Mouse (Mus musculus): ENCODE measurements around the gene Rora. TPM values are rescaled to one million over a fixed set of nuclear protein-coding genes. Genes with fewer than 3 reads are reported as not detected.
A peak's percentile ranks its signal among the peaks of the same experiment; 100 is the strongest.

Gene Rora
- total RNA-seq, 2 experiments from 2014 or later, result 0.15 to 0.32 TPM

GRCm38 (mm10) chr9:69354228-69354627 is 700.6 kb downstream of the Rora start:
- no peak for ATAC-seq (replicated peaks; ENCODE audit: poor library complexity, severe bottlenecking)

DNA sequence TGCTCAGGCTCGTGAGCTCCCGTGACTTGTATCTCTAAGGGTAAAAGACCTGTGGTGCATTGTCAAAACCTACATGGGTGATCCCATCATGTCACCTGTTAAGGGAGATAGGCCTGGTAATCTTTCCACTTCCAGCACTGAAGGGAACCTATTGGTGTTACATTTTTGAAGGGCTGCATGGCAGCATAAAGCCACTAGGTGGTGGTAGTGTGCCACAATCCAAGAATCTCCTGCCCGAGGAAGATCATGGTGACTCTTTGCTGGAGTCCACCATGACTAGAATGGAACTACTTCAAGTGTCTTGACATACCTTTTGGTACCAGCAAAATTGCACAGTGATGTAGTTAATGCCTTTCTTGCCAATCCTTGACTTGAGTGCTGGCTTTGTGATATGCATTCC is 704.2 kb downstream of the Rora start:
- ATAC-seq (replicated peaks; ENCODE audit: poor library complexity, severe bottlenecking), result peak; percentile 86

DNA sequence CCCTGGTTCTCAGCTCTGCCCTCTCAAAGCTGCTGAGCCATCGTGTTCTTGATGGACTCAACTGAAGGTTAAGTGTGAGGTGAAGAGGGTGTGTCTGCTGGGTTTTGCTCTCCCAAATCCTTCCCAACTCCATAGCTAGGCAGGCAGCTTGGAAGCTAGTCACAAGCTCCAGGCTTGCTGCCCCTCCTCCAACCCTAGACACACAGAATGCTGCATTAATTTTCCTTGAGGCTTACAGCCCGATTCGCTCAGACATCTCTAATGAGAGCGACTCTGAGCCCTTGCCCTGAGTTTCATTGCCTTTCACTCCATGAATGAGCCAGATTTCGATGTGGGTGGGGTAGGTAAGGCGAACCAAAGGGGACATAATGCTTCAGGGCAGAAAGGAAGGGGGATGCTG is 705.2 kb downstream of the Rora start:
- no peak for ATAC-seq (replicated peaks; ENCODE audit: poor library complexity, severe bottlenecking)

- no peak for ATAC-seq (replicated peaks; ENCODE audit: poor library complexity, severe bottlenecking)
Observed at GRCm38 (mm10) chr9:69361951-69362445, 708.4 kb downstream of the Rora start.

GRCm38 (mm10) chr9:69362766-69363165 is 709.2 kb downstream of the Rora start:
- no peak for ATAC-seq (replicated peaks; ENCODE audit: poor library complexity, severe bottlenecking)

- no peak for ATAC-seq (replicated peaks; ENCODE audit: poor library complexity, severe bottlenecking)
Observed at GRCm38 (mm10) chr9:69364117-69364516, 710.5 kb downstream of the Rora start.

GRCm38 (mm10) chr9:69367055-69367454 is 713.5 kb downstream of the Rora start:
- ATAC-seq (replicated peaks; ENCODE audit: poor library complexity, severe bottlenecking), result peak; percentile 52

- peak; percentile 90 for ATAC-seq (replicated peaks; ENCODE audit: poor library complexity, severe bottlenecking)
Observed at GRCm38 (mm10) chr9:69368071-69368470, 714.5 kb downstream of the Rora start.

- ATAC-seq (replicated peaks; ENCODE audit: poor library complexity, severe bottlenecking), result no peak
Observed at GRCm38 (mm10) chr9:69371046-69371724, 717.6 kb downstream of the Rora start.

- no peak for ATAC-seq (replicated peaks; ENCODE audit: poor library complexity, severe bottlenecking)
Observed at GRCm38 (mm10) chr9:69372871-69373270, 719.3 kb downstream of the Rora start.

DNA sequence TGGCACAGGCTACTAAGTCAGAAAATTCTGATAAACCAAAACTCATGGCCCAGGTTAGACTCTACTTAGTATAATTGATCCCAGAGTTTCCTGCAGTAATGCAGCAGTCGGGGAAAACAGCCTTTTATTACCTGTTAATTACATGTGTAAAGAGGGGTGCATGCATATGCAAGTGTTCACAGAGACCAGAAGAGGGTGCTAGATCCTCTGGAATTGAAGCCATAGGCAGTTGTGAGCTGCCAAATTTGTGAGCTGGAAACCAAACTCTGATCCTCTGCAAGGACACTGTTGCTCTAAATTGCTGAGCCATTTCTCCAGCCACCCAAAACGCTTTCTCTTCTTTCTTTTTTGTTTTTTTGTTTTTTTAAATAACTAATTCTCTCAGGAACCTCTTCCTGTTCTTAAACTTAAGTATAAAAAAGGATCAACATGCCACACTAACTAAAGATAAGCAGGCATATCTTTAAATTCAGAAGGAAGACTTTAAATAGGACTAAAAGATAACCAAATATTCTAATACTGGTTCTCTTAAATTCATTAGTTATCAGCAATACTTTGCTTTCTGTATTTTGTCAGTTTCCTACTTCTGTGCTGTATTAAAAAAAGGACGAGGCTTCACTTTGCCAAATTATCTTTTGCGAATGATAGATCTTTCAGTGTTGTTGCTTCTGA is 723.5 kb downstream of the Rora start:
- ATAC-seq (replicated peaks; ENCODE audit: poor library complexity, severe bottlenecking), result no peak

GRCm38 (mm10) chr9:69377654-69378045 is 724.1 kb downstream of the Rora start:
- no peak for ATAC-seq (replicated peaks; ENCODE audit: poor library complexity, severe bottlenecking)

DNA sequence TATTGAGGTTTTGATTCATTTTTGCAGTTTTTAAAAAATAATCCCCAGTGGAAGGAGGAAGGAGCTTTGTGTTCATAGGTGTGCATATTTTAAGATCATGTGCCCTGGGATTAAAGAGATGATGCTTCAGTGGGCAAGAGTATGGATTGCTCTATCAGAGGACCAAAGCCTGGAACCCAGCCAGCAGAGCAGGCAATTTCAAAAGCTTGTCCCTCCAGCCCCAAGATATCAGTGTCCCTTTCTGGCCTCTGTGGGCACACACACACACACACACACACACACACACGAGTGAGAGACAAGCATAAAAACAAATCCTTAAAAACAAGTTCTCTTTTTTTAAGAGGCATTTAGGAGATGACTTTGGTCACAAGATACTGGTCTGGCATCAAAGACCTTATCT is 727.0 kb downstream of the Rora start:
- no peak for ATAC-seq (replicated peaks; ENCODE audit: poor library complexity, severe bottlenecking)

DNA sequence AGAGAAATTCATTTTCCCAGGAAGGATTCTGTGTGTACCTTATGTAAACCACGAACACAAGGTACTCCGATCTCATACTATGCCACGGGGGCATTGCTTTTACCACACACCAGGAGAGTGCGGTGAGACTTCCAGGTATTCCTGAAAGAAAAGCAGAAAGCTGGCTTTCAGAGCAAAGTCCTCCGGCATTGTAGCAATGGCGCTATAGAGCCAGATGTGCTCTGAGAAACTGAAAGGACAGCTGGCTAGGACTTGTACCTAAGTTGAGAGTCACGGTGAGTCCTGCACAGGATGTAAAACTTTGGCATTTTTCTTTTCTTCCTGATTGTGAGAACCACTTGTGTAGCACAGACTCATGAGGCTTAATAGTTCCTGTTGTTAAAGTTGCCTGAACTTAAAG is 728.2 kb downstream of the Rora start:
- no peak for ATAC-seq (replicated peaks; ENCODE audit: poor library complexity, severe bottlenecking)

- no peak for ATAC-seq (replicated peaks; ENCODE audit: poor library complexity, severe bottlenecking)
Observed at GRCm38 (mm10) chr9:69384475-69384874, 730.9 kb downstream of the Rora start.

DNA sequence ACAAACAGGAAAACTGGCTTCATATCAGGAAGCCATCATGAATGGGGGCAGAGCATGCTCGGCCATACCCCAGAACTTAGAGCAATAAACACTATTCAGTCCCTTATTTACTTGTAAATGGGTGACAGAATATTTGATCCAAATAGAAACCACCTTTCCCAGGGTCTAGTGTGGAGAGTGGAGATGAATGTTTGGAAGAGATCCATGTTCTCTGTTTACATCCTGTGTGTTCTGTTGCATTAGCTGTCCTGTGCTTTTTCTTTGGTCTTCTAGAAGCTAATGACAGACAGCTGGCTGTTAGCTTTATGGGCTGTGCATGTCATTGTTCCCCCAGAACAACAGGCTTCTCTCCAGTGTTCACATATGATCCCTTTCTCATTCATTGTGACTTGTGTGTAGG is 731.3 kb downstream of the Rora start:
- no peak for ATAC-seq (replicated peaks; ENCODE audit: poor library complexity, severe bottlenecking)

- no peak for ATAC-seq (replicated peaks; ENCODE audit: poor library complexity, severe bottlenecking)
Observed at GRCm38 (mm10) chr9:69387296-69387695, 733.7 kb downstream of the Rora start.

GRCm38 (mm10) chr9:69390631-69391030 is 737.0 kb downstream of the Rora start:
- ATAC-seq (replicated peaks; ENCODE audit: poor library complexity, severe bottlenecking), result no peak

DNA sequence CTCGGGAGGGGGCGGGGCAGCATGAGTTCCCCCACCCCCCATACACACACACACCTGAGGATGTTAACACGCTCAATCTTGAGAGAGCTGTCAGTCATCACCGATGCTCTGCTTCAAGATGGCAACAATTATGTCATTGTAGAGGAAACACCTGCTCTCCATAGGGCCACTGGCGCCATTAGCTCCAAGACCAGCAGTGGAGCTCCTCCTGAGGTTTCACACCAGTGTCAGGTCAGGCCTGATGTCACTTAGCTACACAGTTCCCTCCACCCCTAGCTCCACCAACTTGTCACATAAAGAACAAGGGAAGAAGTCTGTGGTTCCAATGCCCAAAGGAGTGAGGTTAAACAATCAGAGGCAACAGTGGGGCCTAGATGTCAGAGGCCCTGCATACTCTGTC is 740.6 kb downstream of the Rora start:
- no peak for ATAC-seq (replicated peaks; ENCODE audit: poor library complexity, severe bottlenecking)

GRCm38 (mm10) chr9:69397432-69397759 is 743.8 kb downstream of the Rora start:
- peak; percentile 13; the same call in 1 of the 2 replicates for ATAC-seq (replicated peaks; ENCODE audit: poor library complexity, severe bottlenecking)

GRCm38 (mm10) chr9:69397760-69398452 is 744.3 kb downstream of the Rora start, which contains the start of gene Ice2:
TSS of gene Ice2 (plus strand) at chr9:69397906.
- peak; percentile 86 for ATAC-seq (replicated peaks; ENCODE audit: poor library complexity, severe bottlenecking)
